Mouse (Mus musculus): ENCODE data around the gene Sbp. TPM values are rescaled to one million over a fixed set of nuclear protein-coding genes. Genes with fewer than 3 reads are reported as not detected.

Sbp gene
- polyA plus RNA-seq, 1 experiment from 2014 or later = not detected

DNA sequence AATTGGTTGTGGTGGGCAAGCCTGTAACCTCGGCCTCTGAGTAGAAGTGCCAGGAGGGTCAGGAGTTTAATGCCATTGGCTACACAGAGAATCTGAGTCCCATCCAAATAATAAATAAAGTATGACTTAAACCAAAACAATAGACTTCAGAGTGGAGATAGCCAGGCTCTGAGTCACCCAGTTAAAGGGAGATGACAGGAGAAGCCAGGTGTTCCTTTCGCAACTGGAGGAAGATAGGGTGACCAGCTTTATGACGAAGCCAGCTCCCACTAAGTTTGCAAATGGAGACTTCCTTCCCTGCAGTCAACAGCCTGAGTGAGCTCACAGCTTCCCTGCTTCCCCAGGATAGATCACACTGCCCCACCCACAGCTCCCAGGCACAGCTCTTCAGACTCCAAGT is 38.0 kb downstream of the Sbp start:
- no peak overlapping the region for H3K27ac ChIP-seq (ENCODE audit: low read depth, low read length)

DNA sequence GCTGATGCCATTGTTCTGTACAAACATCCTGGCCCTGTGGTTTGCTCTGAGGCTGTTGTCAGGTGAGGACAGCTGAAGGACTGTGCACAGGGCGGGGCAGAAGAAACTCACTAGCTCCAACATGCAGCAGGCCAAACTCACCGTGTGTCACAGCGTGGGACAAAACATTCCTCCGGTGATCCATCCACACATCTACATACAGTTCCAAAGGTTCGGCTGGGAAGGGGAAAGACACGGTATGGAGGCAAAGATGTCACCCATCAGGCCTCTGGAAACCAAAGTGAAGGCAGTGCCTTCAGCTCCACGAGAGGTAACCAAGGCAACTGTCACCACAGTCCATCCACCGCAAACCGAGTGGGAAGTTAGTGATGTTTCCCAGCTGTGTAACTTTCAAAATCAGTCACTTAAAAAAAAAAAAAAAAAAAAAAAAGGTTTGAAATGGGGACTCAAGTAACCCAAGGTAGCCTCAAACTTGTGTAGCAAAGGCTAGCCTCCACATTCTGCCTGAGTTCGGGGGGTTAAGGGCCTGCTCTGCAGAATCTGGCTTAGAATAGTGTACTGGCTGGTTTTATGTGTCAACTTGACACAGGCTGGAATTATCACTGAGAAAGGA is 38.9 kb downstream of the Sbp start, which contains the start of gene Prss30:
Gene Prss30 (minus strand): TSS at position 270 of the 613 bp plus-strand sequence.
- Histone ChIP-seq H3K4me2 (no peak within 1 kb of the TSS), H3K36me3 (ENCODE audit: control insufficient read depth, insufficient read depth, low read length) (no peaks in the 10 kb centered on the region), H3K4me3 (ENCODE audit: low read depth, low read length) (no peak within 1 kb of the TSS), H3K9me3 (replicated peaks; ENCODE audit: control insufficient read depth, low read length) (no peaks in the 10 kb centered on the region), H3K9ac (ENCODE audit: low read depth, low read length) (no peak within 1 kb of the TSS), H3K27me3 (ENCODE audit: control insufficient read depth, insufficient read depth, low read length) (no peaks in the 10 kb centered on the region), H3K27ac (ENCODE audit: low read depth, low read length) (no peak within 1 kb of the TSS), H3K4me1 (ENCODE audit: control insufficient read depth, insufficient read depth, low read length) (no peaks in the 10 kb centered on the region; the same call in 1 of the 2 replicates)
- ATAC-seq (replicated peaks; ENCODE audit: insufficient number of reproducible peaks, low FRiP score, low TSS enrichment) = no peak
- WGBS (ENCODE audit: insufficient replicate concordance) = 62% methylated on average over 10 of the region's 10 CpGs

More for the DNA sequence above, 38.0 kb downstream of the Sbp start:
- H3K27me3 ChIP-seq (ENCODE audit: control insufficient read depth, insufficient read depth, low read length) = no peaks in the 10 kb centered on the region
- no peak overlapping the region for H3K4me2 ChIP-seq
- no peaks in the 10 kb centered on the region; the same call in 1 of the 2 replicates for H3K4me1 ChIP-seq (ENCODE audit: control insufficient read depth, insufficient read depth, low read length)
- no peak overlapping the region for H3K9ac ChIP-seq (ENCODE audit: low read depth, low read length)
- H3K4me3 ChIP-seq (ENCODE audit: low read depth, low read length) = no peak overlapping the region
- no peaks in the 10 kb centered on the region for H3K9me3 ChIP-seq (replicated peaks; ENCODE audit: control insufficient read depth, low read length)
- 54% methylated on average over 3 of the region's 3 CpGs for whole genome bisulfite sequencing (ENCODE audit: insufficient replicate concordance)
- ATAC-seq (replicated peaks; ENCODE audit: insufficient number of reproducible peaks, low FRiP score, low TSS enrichment) = no peak
- H3K36me3 ChIP-seq (ENCODE audit: control insufficient read depth, insufficient read depth, low read length) = no peaks in the 10 kb centered on the region

DNA sequence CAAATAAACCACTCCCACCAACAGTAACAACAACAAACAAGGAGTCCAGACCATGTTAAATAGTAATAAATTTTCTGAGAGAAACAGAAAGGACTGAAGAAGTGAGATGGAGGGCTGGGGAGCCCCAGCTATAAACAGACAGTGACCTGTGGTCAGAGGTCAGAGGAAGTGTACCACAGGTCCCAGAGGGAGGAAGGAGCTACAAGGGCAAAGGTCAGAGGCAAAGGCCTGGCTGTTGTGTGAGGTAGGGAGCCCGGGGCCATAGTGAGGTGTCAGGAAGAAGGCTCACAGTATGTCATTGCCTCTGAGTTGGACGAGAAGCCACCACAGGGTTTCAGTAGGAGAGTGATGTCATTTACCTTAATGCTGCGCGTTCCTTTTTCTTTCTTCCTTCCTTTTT is 41.4 kb downstream of the Sbp start:
- H3K9ac ChIP-seq (ENCODE audit: low read depth, low read length) = no peak overlapping the region
- H3K4me1 ChIP-seq (ENCODE audit: control insufficient read depth, insufficient read depth, low read length) = no peaks in the 10 kb centered on the region; the same call in 1 of the 2 replicates
- no peak for ATAC-seq (replicated peaks; ENCODE audit: insufficient number of reproducible peaks, low FRiP score, low TSS enrichment)
- H3K27me3 ChIP-seq (ENCODE audit: control insufficient read depth, insufficient read depth, low read length) = no peaks in the 10 kb centered on the region; the same call in 1 of the 2 replicates
- H3K4me2 ChIP-seq = no peak overlapping the region
- WGBS (ENCODE audit: insufficient replicate concordance) = 52% methylated on average over 4 of the region's 4 CpGs
- no peak overlapping the region for H3K4me3 ChIP-seq (ENCODE audit: low read depth, low read length)
- no peaks in the 10 kb centered on the region for H3K9me3 ChIP-seq (replicated peaks; ENCODE audit: control insufficient read depth, low read length)
- no peak overlapping the region for H3K27ac ChIP-seq (ENCODE audit: low read depth, low read length)
- H3K36me3 ChIP-seq (ENCODE audit: control insufficient read depth, insufficient read depth, low read length) = no peaks in the 10 kb centered on the region

DNA sequence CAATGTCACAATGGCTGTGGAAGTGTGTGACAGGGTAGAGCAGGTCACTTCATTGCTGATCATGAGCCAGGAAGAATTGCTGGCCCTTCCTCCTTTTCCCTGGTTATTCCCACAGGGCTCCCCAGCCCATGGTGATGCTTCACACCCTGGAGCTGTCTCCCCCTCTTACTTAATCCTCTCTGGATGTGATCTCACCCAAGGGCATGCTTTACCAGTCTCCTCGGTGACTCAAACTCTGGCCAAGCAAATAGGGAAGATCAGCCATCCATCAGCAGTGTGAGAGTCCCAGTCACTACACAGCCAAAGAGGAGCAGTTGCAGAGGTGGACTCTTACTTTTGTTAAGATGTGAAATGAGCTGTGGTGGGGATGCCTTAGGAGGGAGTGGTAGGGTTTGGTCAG is 43.5 kb downstream of the Sbp start:
- Histone ChIP-seq H3K36me3 (ENCODE audit: control insufficient read depth, insufficient read depth, low read length) (no peaks in the 10 kb centered on the region), H3K4me1 (ENCODE audit: control insufficient read depth, insufficient read depth, low read length) (no peaks in the 10 kb centered on the region; the same call in 1 of the 2 replicates), H3K27ac (ENCODE audit: low read depth, low read length) (no peak overlapping the region), H3K27me3 (ENCODE audit: control insufficient read depth, insufficient read depth, low read length) (no peaks in the 10 kb centered on the region; the same call in 1 of the 2 replicates), H3K9me3 (replicated peaks; ENCODE audit: control insufficient read depth, low read length) (no peaks in the 10 kb centered on the region), H3K9ac (ENCODE audit: low read depth, low read length) (no peak overlapping the region), H3K4me2 (no peak overlapping the region), H3K4me3 (ENCODE audit: low read depth, low read length) (no peak overlapping the region)
- no peak for ATAC-seq (replicated peaks; ENCODE audit: insufficient number of reproducible peaks, low FRiP score, low TSS enrichment)
- WGBS (ENCODE audit: insufficient replicate concordance) = 69% methylated on average over 1 of the region's 1 CpGs

DNA sequence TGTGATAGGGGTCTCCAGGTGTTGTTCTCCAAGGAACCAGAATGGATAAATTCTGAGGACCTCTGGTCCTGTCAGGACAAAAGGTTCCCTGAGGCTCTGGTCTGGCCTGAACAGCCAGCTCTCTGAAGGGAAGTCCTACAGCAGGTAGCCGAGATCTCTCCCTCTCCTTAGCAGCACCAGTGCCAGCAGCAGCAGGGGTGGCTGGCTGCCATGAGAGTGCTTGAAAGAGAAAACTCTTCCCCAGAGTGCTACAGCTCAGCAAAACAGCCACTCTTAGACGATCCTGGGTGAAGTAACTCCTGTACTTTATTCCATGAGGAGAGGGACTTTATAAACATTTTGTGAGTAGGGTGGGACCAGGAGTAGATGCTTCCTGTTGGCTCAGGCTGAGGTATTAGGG is 48.3 kb downstream of the Sbp start:
- Histone ChIP-seq H3K9me3 (replicated peaks; ENCODE audit: control insufficient read depth, low read length) (no peaks in the 10 kb centered on the region), H3K27me3 (ENCODE audit: control insufficient read depth, insufficient read depth, low read length) (no peaks in the 10 kb centered on the region; the same call in none of the 2 replicates), H3K4me1 (ENCODE audit: control insufficient read depth, insufficient read depth, low read length) (no peaks in the 10 kb centered on the region), H3K27ac (ENCODE audit: low read depth, low read length) (no peak overlapping the region), H3K9ac (ENCODE audit: low read depth, low read length) (no peak overlapping the region), H3K4me3 (ENCODE audit: low read depth, low read length) (no peak overlapping the region), H3K36me3 (ENCODE audit: control insufficient read depth, insufficient read depth, low read length) (no peaks in the 10 kb centered on the region), H3K4me2 (no peak overlapping the region)
- no peak for ATAC-seq (replicated peaks; ENCODE audit: insufficient number of reproducible peaks, low FRiP score, low TSS enrichment)
- 43% methylated on average over 2 of the region's 2 CpGs for WGBS (ENCODE audit: insufficient replicate concordance)

DNA sequence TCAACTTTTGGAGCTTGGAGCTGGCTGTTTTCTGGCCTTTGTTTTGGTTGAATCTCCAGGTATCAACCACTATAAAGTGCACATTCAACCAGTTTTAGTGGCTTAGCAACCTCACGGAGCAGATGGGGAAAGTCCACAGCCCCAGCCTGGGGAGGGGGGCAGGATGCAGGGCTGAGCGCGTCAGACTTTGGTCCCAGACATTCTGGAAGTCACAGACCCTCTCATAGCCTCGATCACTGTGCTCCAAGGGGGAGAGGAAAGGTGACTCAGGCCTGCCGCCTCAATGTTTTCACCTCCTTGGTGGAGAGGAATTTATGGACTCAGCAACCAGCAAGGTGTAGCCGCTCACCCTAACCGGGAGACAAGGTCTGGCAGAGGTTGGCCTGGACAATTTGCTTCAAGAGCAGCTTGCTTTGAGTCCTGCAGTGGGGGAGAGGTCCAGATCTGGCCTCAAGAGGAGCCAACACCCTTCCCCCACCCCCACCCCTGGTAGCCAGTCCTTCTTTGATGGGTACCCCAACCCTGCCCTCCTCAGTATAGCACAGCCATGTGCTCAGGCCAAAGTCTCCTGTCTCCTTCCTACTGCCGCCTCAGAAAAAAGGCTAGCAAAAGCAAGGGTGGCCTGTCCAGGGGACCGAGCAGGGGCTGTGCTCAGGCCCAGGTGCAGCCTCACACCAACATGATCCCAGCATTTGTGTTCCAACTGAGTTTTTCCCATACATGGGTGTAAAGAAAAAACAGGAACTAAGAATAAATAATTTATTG is 51.5 kb downstream of the Sbp start:
- WGBS (ENCODE audit: insufficient replicate concordance) = 61% methylated on average over 9 of the region's 9 CpGs
- Histone ChIP-seq H3K4me3 (ENCODE audit: low read depth, low read length) (no peak overlapping the region; the same call in 1 of the 2 replicates), H3K9ac (ENCODE audit: low read depth, low read length) (0 out of 2 replicates have a peak overlapping the region, but pooled peaks have one; percentile 54)

DNA sequence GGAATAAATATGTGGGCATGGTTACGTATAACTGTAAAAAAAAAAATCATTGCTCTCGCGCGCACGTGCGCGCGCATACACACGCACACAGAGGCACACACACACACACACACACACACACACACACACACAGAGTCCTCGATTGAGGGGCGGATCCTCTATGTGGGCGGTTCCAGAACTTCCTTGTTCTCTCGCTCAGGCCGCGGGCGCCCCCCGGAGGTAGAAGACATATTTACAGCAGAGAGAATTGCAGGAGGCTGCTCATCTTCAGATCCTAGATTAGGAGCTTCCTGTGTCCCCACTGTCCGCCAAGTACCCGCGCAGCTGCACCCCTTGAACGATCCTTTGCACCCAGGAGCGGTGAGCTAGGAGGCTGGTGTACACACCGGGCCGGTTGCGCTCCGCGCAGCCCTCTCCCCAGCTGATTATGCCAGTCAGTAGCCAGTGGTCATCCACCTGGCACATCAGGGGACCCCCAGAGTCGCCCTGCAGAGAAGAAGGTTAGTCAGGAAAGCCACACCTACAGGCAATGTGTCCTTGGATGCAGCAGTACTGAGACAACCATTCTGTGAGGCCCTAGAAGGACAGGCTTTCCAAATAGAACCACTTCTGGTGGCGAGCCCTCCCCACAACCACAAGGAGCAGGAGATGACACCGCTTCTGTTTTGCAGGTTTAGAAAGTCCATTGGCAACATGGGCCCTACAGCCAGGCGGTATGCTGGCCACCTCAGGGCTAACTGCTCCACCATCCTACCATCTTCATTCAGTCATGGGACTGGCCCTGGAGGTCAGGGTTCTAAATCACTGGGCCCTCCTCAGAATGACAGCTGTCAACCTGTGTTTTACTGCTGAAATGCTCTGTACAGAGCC is 52.3 kb downstream of the Sbp start:
- Histone ChIP-seq H3K27me3 (ENCODE audit: control insufficient read depth, insufficient read depth, low read length) (peaks cover 11% of the 10 kb centered on the region), H3K4me3 (ENCODE audit: low read depth, low read length) (no peak overlapping the region; the same call in 1 of the 2 replicates), H3K9ac (ENCODE audit: low read depth, low read length) (peak overlapping the region; percentile 24; the same call in 1 of the 2 replicates), H3K27ac (ENCODE audit: low read depth, low read length) (no peak overlapping the region), H3K36me3 (ENCODE audit: control insufficient read depth, insufficient read depth, low read length) (no peaks in the 10 kb centered on the region), H3K4me1 (ENCODE audit: control insufficient read depth, insufficient read depth, low read length) (no peaks in the 10 kb centered on the region), H3K4me2 (peak overlapping the region; percentile 57), H3K9me3 (replicated peaks; ENCODE audit: control insufficient read depth, low read length) (no peaks in the 10 kb centered on the region)
- 10% methylated on average over 31 of the region's 31 CpGs for WGBS (ENCODE audit: insufficient replicate concordance)
- peak; percentile 61 for ATAC-seq (replicated peaks; ENCODE audit: insufficient number of reproducible peaks, low FRiP score, low TSS enrichment)

More for the DNA sequence above, 51.5 kb downstream of the Sbp start:
- peak overlapping the region; percentile 57 for H3K4me2 ChIP-seq
- no peak; the same call in 1 of the 2 replicates for ATAC-seq (replicated peaks; ENCODE audit: insufficient number of reproducible peaks, low FRiP score, low TSS enrichment)
- no peaks in the 10 kb centered on the region for H3K9me3 ChIP-seq (replicated peaks; ENCODE audit: control insufficient read depth, low read length)
- no peak overlapping the region for H3K27ac ChIP-seq (ENCODE audit: low read depth, low read length)
- peaks cover 11% of the 10 kb centered on the region for H3K27me3 ChIP-seq (ENCODE audit: control insufficient read depth, insufficient read depth, low read length)
- no peaks in the 10 kb centered on the region for H3K36me3 ChIP-seq (ENCODE audit: control insufficient read depth, insufficient read depth, low read length)
- no peaks in the 10 kb centered on the region for H3K4me1 ChIP-seq (ENCODE audit: control insufficient read depth, insufficient read depth, low read length)

DNA sequence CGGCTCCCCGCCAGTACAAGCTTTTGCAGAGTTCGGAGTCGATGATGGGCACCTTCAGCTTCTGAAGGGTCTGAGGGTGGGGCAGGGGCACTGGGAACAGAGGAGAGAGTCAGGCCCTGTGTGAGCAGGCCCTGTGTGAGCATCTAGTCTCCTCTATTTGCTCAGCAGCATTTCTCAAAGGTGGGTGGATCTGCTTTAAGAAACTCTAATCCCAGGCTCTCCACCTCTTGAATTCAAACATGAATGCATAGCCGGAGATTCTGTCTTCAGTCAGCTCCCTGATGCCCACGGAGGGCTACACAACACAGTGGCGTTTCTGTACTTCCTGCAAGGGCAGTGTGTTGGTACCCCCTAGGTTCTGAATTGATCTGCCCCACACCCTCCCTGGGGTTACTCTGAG is 53.2 kb downstream of the Sbp start:
- no peaks in the 10 kb centered on the region for H3K36me3 ChIP-seq (ENCODE audit: control insufficient read depth, insufficient read depth, low read length)
- no peaks in the 10 kb centered on the region for H3K4me1 ChIP-seq (ENCODE audit: control insufficient read depth, insufficient read depth, low read length)
- ATAC-seq (replicated peaks; ENCODE audit: insufficient number of reproducible peaks, low FRiP score, low TSS enrichment) = no peak
- peaks cover 11% of the 10 kb centered on the region for H3K27me3 ChIP-seq (ENCODE audit: control insufficient read depth, insufficient read depth, low read length)
- no peak overlapping the region for H3K27ac ChIP-seq (ENCODE audit: low read depth, low read length)
- no peaks in the 10 kb centered on the region for H3K9me3 ChIP-seq (replicated peaks; ENCODE audit: control insufficient read depth, low read length)
- no peak overlapping the region for H3K4me3 ChIP-seq (ENCODE audit: low read depth, low read length)
- H3K4me2 ChIP-seq = no peak overlapping the region
- WGBS (ENCODE audit: insufficient replicate concordance) = 64% methylated on average over 7 of the region's 7 CpGs
- no peak overlapping the region for H3K9ac ChIP-seq (ENCODE audit: low read depth, low read length)
